In genomic region chr14:44833096-44833495, GRCm38 (mm10) we compare ENCODE assay signal across 14 mouse cellular contexts. TPM values are rescaled to one million over a fixed set of nuclear protein-coding genes. Genes with fewer than 3 reads are reported as not detected.
DNase-seq lines count a peak whose midpoint lies in the region; ATAC-seq and TF ChIP-seq lines count a peak whose summit lies in the region.
"Not testable (repeated sequence)": the region's sequence is repeated elsewhere in the genome, so short reads cannot be mapped to it uniquely, and the experiment has no call there.
"Had no signal": no experiment of that assay in that cellular context is flagged by ENCODE, and none has a peak within 500 bp of the region (broad histone marks: within the 10 kb centered on the region; RNA-seq: fewer than 3 reads in every experiment).

No protein-coding gene starts in this region.

- not testable (repeated sequence) for H3K27me3 ChIP-seq in forebrain, embryonic 10.5 days (ENCODE audit: poor library complexity, severe bottlenecking); kidney, postnatal 0 days (ENCODE audit: insufficient read depth, low read length)

- not testable (repeated sequence) for H3K4me2 ChIP-seq in kidney, postnatal 0 days (ENCODE audit: low read length)

- WGBS in forebrain, embryonic 10.5 days = 93% methylated on average over 4 of the region's 4 CpGs
- 76% methylated on average over 4 of the region's 4 CpGs for WGBS in kidney, postnatal 0 days

- not testable (repeated sequence) for H3K9me3 ChIP-seq in forebrain, embryonic 10.5 days; kidney, postnatal 0 days (replicated peaks; ENCODE audit: low read length)

- not testable (repeated sequence) for H3K36me3 ChIP-seq in forebrain, embryonic 10.5 days (replicated peaks); kidney, postnatal 0 days (ENCODE audit: insufficient read depth, low read length)

- not testable (repeated sequence) for H3K4me3 ChIP-seq in forebrain, embryonic 10.5 days; kidney, postnatal 0 days (replicated peaks; ENCODE audit: low read depth, low read length)

- H3K4me1 ChIP-seq in forebrain, embryonic 10.5 days; kidney, postnatal 0 days (replicated peaks; ENCODE audit: insufficient read depth, low read length): not testable (repeated sequence)

- peak; percentile 89 for ATAC-seq in kidney, postnatal 0 days (replicated peaks; ENCODE audit: low FRiP score, low read depth)

- H3K9ac ChIP-seq in kidney, postnatal 0 days (ENCODE audit: low read depth, low read length) = not testable (repeated sequence)

- DNase-seq in ES-CJ7 (ENCODE audit: low read depth, low spot score) (peak; percentile 23), R1 (ENCODE audit: low read depth, low spot score) (peak; percentile 23)
- not testable (repeated sequence) for DNase-seq in forebrain, embryonic 10.5 days (ENCODE audit: extremely low spot score, low spot score); kidney, postnatal 0 days (ENCODE audit: low spot score)
- DNase-seq in kidney, adult 18-20 months = peak; percentile 24
- DNase-seq in kidney, adult 9 months = peak; percentile 58

- TF ChIP-seq CTCF in kidney, postnatal 0 days (IDR thresholded peaks at IDR 0.05; ENCODE audit: low read depth) = not testable (repeated sequence)

- H3K27ac ChIP-seq in forebrain, embryonic 10.5 days = peak overlapping the region; percentile 17; the same call in 1 of the 2 replicates
- H3K27ac ChIP-seq in kidney, postnatal 0 days = peak overlapping the region; percentile 70

RNA-seq across cellular contexts. Expression of gene Ptgdr, which starts 26.1 kb away (rescaled TPM):
- polyA plus RNA-seq in forebrain, embryonic 10.5 days (2016; fragmentation: Nextera tagmentation; extraction: Ambion mirVana) = not detected in 2 replicates
- not detected in 2 replicates for polyA plus RNA-seq in kidney, postnatal 0 days (2015; fragmentation: Nextera tagmentation; extraction: Ambion mirVana)
- polyA plus RNA-seq: activated CD4-positive, CD25-positive, alpha-beta regulatory T cell, adult 4 months; C2C12; CD4-positive, CD25-positive, alpha-beta regulatory T cell, adult 4 months; forebrain, embryonic 11.5 days; heart, embryonic 11.5 days; heart, embryonic 14.5 days; heart, postnatal 0 days; intestine, embryonic 15.5 days had no signal
